Mouse (Mus musculus) liver, embryonic 11.5 days (tissue): Measurements from ENCODE around the gene Trmt44. TPM values are rescaled to one million over a fixed set of nuclear protein-coding genes. Genes with fewer than 3 reads are reported as not detected.

ENCODE experiments used
- ATAC-seq: fragments of 200-750 bp; cut with Nextera tagmentation; replicated peaks from 2 replicates; pipeline ENCODE4 v1.8.0; 2017; ENCODE audit warnings: moderate number of reproducible peaks, mild to moderate bottlenecking, moderate TSS enrichment, moderate library complexity; ENCODE audit not compliant: low FRiP score
- DNase-seq: peaks from one replicate; pipeline ENCODE4 v3.0.0-alpha.2; 2017; ENCODE audit warnings: low spot score
- H3K27ac ChIP-seq: fragments of 300-500 bp; sonication (generic); 2 replicates; pipeline ENCODE4 v1.5.1; 2014; ENCODE audit warnings: mild to moderate bottlenecking, low read depth, low read length, control low read depth
- H3K27me3 ChIP-seq: fragments of 300-500 bp; sonication (generic); replicated peaks from 2 replicates; pipeline ENCODE4 v1.6.1; 2014; ENCODE audit warnings: low read length, mixed read lengths; ENCODE audit not compliant: control insufficient read depth, insufficient read depth
- H3K36me3 ChIP-seq: fragments of 300-500 bp; sonication (generic); 2 replicates; pipeline ENCODE4 v1.6.1; 2014; ENCODE audit warnings: mild to moderate bottlenecking, low read length, moderate library complexity, mixed read lengths; ENCODE audit not compliant: control insufficient read depth, insufficient read depth
- H3K4me1 ChIP-seq: fragments of 300-500 bp; sonication (generic); replicated peaks from 2 replicates; pipeline ENCODE4 v1.6.1; 2014; ENCODE audit warnings: low read length, mixed read lengths; ENCODE audit not compliant: control insufficient read depth, insufficient read depth
- H3K4me2 ChIP-seq: fragments of 300-500 bp; sonication (generic); 2 replicates; pipeline ENCODE4 v1.6.1; 2014; ENCODE audit warnings: mild to moderate bottlenecking, control low read depth, moderate library complexity
- H3K4me3 ChIP-seq: fragments of 300-500 bp; sonication (generic); 2 replicates; pipeline ENCODE4 v1.5.1; 2014; ENCODE audit warnings: low read depth, low read length, control low read depth
- H3K9ac ChIP-seq: fragments of 300-500 bp; sonication (generic); 2 replicates; pipeline ENCODE4 v1.6.1; 2014; ENCODE audit warnings: low read depth, low read length, control low read depth
- H3K9me3 ChIP-seq: fragments of 300-500 bp; sonication (generic); 2 replicates; pipeline ENCODE4 v1.6.1; 2016; ENCODE audit warnings: low read length, inconsistent platforms, mixed read lengths; ENCODE audit not compliant: control insufficient read depth
- WGBS: fragments of 180-500 bp; shearing (Covaris S2); extraction: QIAGEN DNeasy Blood & Tissue Kit; methylation state at CpG from one replicate; pipeline ENCODE4 v1.1.7; 2014; 5-methylcytosine and 5-hydroxymethylcytosine counted together
- polyA plus RNA-seq: library from polyadenylated mRNA; unstranded; fragments of >200 nt; fragmentation: Nextera tagmentation; extraction: Ambion mirVana; gene quantifications from 2 replicates; pipeline ENCODE4 v1.2.1, GENCODE M21; 2014

Gene Trmt44
- polyA plus RNA-seq, result 7.8 and 9.2 TPM in 2 replicates

DNA sequence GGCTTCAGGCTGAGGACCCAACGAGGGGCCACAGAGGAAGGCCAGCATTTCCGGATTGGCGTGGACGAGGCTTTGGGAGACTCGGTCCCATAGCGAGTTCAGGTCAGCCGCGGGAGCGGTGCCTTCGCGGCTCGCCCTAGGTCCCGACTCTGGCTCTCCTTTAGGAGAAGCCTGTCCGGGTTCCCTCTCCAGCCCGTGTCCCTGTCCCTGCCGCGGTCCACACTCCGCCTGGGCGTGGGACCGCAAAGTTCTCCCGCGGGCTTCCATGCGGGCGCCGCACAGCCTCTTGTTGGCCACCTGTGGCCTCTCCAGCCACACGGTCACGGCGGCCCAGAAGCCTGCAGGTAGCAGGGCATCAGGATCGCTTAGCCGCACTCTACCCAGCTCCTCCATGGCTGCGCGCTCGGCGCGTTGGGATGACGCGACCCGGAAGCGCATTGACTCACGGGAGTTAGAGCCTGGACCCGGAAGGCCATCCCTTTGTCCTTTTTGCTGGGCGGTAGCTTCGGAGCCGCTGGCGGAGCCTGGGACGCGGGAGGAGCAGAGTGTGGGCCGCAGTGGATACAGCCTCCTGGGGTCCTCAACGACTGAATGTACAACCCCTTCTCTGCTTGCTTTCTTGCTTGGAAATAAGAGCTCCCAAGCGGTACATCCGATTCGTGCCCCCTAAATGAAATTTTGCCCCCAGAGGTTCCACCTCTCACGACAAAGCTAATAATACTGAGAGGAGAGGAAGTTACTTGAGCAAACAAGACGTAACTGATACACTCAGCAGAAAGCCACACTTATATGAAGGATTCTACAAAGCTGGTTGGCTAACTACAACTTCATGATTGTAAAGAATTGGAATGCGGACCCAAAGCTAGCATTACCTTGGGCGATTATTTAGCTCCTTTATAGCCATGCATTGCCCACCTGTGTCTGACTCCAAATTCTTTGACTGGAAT lies at the start of gene Trmt44:
Trmt44 (minus strand) TSS at position 418 of the 947 bp plus-strand sequence.
- Histone ChIP-seq H3K9ac (peak within 1 kb of the TSS; percentile 86), H3K9me3 (no peaks in the 10 kb centered on the region), H3K27ac (peak within 1 kb of the TSS; percentile 73), H3K4me1 (peaks cover 6% of the 10 kb centered on the region), H3K4me2 (peak within 1 kb of the TSS; percentile 78), H3K36me3 (peaks cover 3% of the 10 kb centered on the region; the same call in 1 of the 2 replicates), H3K27me3 (no peaks in the 10 kb centered on the region), H3K4me3 (peak within 1 kb of the TSS; percentile 92)
- WGBS, result 4% methylated on average over 56 of the region's 56 CpGs
- DNase-seq, result peak; percentile 87
- peak; percentile 95 for ATAC-seq

DNA sequence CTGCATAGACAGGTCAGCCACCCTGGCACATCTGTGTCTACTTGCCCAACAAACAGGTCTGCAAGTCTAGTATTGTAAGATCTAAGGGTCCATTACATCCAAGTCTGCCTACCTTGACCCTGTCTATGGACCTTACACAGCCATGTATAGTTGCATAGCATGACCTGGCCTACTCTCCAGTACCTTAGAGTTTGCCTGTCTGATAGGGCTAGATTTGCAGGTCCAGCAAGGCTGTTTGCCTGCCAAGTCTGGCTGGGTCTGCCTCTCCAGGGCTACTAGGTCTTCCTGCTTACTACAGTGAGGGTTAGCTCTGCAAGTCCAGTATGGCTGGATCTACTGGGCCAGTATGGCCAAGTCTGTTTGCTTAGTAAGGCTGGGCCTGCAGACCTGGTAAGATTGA lies 49.0 kb upstream of the Trmt44 start:
- H3K4me2 ChIP-seq, result no peak overlapping the region
- DNase-seq, result no peak
- H3K36me3 ChIP-seq, result no peaks in the 10 kb centered on the region
- H3K4me3 ChIP-seq, result no peak overlapping the region
- H3K4me1 ChIP-seq, result no peaks in the 10 kb centered on the region
- H3K9ac ChIP-seq, result no peak overlapping the region
- H3K27me3 ChIP-seq, result no peaks in the 10 kb centered on the region
- no peaks in the 10 kb centered on the region for H3K9me3 ChIP-seq
- no peak overlapping the region for H3K27ac ChIP-seq
- ATAC-seq, result no peak

DNA sequence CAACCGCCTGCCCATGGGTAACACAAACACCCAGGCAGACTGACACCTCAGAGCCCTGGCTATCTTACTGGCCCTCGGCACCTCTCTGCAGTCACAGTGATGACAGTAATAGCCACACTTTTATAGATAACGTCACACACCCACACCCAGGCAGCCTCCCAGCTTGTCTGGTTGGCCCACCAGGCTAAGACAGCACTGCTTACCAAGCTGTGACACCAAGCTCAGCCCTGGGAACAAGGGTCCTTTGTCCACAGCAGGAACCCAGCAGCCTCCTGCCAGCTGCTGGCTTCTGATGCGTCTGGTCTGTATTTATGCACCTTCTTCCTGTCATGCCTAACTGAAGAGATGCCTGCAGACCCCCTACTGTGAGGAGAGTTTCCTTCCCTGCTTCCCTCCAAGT lies 46.2 kb upstream of the Trmt44 start:
- H3K9ac ChIP-seq, result no peak overlapping the region
- no peak overlapping the region for H3K4me3 ChIP-seq
- no peaks in the 10 kb centered on the region for H3K27me3 ChIP-seq
- ATAC-seq, result no peak
- H3K36me3 ChIP-seq, result no peaks in the 10 kb centered on the region
- WGBS, result 31% methylated on average over 4 of the region's 4 CpGs
- no peak overlapping the region for H3K4me2 ChIP-seq
- H3K4me1 ChIP-seq, result no peaks in the 10 kb centered on the region
- no peak for DNase-seq
- no peaks in the 10 kb centered on the region for H3K9me3 ChIP-seq
- H3K27ac ChIP-seq, result no peak overlapping the region

DNA sequence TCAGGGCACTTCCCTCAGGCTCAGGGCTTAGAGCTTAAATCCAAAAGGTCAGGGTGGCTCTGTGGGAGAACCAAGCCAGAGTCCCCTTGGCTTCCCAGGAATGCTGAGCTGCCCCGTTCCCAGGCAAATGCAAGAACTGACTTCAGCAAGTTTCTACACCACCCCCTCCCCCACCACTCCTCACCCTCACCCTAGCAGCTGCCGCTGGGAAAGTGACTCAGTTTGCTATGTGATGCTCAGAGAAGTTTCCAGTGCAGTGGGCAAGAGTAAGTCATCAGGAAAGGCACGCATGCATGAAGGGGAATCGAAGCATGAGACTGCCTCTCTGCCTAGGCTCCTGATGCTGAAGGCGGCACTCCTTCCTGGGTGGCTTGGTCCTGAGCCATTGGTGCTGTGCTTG lies 42.1 kb upstream of the Trmt44 start:
- Histone ChIP-seq H3K4me3 (no peak overlapping the region), H3K27ac (no peak overlapping the region), H3K9me3 (no peaks in the 10 kb centered on the region), H3K4me1 (no peaks in the 10 kb centered on the region), H3K4me2 (no peak overlapping the region), H3K36me3 (no peaks in the 10 kb centered on the region), H3K9ac (no peak overlapping the region), H3K27me3 (no peaks in the 10 kb centered on the region)
- 55% methylated on average over 5 of the region's 5 CpGs for WGBS
- DNase-seq, result no peak
- no peak for ATAC-seq

DNA sequence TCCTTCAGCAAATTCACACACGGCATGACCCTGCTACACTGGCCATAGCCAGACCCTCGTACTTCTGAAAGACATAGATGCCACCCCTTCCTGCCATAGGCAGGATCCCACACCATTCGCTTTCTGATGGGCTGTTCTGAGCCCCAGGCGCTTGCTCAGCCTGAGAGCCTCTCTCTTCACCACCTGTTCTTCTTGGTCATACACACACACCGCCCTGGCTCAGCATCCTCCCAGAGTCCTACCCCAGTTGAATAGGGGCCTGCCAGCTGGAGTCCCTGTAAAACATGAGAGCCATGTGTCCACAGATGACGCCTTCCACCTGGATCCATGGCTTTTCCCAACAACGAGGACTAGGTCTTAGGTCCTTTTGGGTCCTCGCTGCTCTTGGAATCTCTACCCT lies 37.9 kb upstream of the Trmt44 start:
- ATAC-seq (no peak), DNase-seq (no peak)
- no peak overlapping the region for H3K27ac ChIP-seq
- no peak overlapping the region for H3K4me2 ChIP-seq
- H3K36me3 ChIP-seq, result no peaks in the 10 kb centered on the region
- H3K27me3 ChIP-seq, result no peaks in the 10 kb centered on the region
- H3K4me3 ChIP-seq, result no peak overlapping the region
- no peaks in the 10 kb centered on the region for H3K4me1 ChIP-seq
- H3K9me3 ChIP-seq, result no peaks in the 10 kb centered on the region
- WGBS, result 80% methylated on average over 8 of the region's 8 CpGs
- no peak overlapping the region for H3K9ac ChIP-seq

DNA sequence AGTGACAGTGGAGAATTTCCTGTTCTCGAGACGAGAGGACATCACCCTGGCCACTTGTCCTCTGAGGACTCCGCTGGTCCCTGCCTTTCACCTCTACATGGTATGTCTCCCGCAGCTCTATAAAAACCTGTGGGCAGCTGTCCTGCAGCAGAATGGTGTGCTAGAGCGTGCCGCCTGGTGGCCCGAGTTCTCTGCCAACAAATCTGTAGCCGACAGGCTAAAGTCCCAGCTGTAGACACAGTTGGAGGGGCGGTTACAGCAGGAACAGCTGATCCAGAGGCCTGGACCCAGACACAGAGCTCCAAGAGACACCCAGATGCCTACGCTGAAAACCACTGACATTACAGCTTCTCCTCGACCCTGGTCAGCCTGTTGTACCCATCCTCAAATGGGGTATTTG lies 37.0 kb upstream of the Trmt44 start:
- ATAC-seq (no peak), DNase-seq (no peak)
- Histone ChIP-seq H3K4me3 (no peak overlapping the region), H3K4me2 (no peak overlapping the region), H3K36me3 (no peaks in the 10 kb centered on the region), H3K4me1 (no peaks in the 10 kb centered on the region), H3K9ac (no peak overlapping the region), H3K27me3 (no peaks in the 10 kb centered on the region), H3K9me3 (no peaks in the 10 kb centered on the region), H3K27ac (no peak overlapping the region)
- WGBS, result 82% methylated on average over 11 of the region's 11 CpGs

DNA sequence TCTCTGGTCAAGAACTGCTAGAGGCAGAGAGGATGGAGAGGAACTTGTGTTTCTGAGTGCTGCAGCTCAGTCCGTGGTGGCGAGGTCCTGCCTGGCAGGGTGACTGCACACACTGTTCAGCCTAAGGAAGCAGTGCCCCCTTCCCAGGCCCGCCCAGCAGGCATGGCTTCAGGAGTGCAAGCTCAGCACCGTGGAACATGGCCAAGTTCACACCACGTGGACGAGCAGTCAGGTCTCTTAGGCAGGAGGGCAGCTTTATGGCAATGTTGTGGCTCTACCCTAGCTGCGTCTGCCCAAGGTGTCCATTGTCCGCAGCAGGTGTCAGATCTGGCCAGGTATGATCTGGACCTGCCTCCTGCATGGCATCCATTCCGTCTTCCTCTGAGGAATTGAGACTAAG lies 36.3 kb upstream of the Trmt44 start:
- Histone ChIP-seq H3K9me3 (no peaks in the 10 kb centered on the region), H3K4me3 (no peak overlapping the region), H3K27ac (no peak overlapping the region), H3K27me3 (no peaks in the 10 kb centered on the region), H3K36me3 (no peaks in the 10 kb centered on the region), H3K4me2 (no peak overlapping the region), H3K4me1 (no peaks in the 10 kb centered on the region), H3K9ac (no peak overlapping the region)
- 79% methylated on average over 9 of the region's 9 CpGs for WGBS
- ATAC-seq (no peak), DNase-seq (no peak)

DNA sequence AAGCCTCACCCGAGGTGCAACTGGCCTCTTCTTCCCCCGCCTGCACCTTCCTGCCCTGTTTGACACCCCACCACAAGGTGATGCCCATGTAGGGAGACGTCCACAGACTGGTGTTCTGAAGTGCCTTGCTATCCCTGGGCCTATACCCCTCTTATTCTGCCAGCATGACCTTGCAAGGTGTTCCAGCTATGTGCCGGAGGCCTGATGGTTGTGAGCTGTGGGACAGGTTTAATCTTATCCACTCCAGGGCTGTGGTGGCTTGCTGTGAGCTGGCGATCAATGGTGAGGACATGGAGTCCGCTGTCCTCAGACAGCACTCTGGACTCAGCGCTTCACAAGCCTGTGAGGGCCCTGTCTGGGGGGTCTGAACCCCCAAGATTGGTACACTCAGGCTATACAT lies 35.5 kb upstream of the Trmt44 start:
- ATAC-seq, result no peak
- no peaks in the 10 kb centered on the region for H3K36me3 ChIP-seq
- no peaks in the 10 kb centered on the region for H3K4me1 ChIP-seq
- H3K4me3 ChIP-seq, result no peak overlapping the region
- DNase-seq, result no peak
- no peak overlapping the region for H3K9ac ChIP-seq
- WGBS, result 87% methylated on average over 7 of the region's 7 CpGs
- no peak overlapping the region for H3K27ac ChIP-seq
- no peaks in the 10 kb centered on the region for H3K27me3 ChIP-seq
- no peaks in the 10 kb centered on the region for H3K9me3 ChIP-seq
- no peak overlapping the region for H3K4me2 ChIP-seq

DNA sequence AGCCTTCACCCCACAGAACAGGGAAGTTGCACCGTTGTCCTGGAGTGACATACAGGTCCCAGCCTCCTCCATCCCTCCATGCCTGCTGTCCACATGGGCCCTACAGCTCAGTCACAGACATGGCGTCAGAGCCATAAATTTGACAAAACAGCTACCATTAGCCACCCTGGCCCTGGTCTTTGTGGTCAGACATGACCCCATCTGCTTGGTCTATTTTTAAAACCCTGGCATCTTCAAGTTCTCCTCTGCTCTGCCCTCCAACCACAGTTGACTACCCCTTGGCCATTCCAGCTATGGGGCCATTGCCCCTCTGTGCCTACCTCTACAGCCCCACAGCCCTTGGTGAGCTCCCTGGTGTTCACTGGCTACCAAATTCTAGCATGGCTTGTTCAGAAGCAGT lies 35.1 kb upstream of the Trmt44 start:
- no peak for DNase-seq
- Histone ChIP-seq H3K4me1 (no peaks in the 10 kb centered on the region), H3K27ac (no peak overlapping the region), H3K4me3 (no peak overlapping the region), H3K4me2 (no peak overlapping the region), H3K9ac (no peak overlapping the region), H3K9me3 (no peaks in the 10 kb centered on the region), H3K27me3 (no peaks in the 10 kb centered on the region), H3K36me3 (no peaks in the 10 kb centered on the region)
- WGBS, result 65% methylated on average over 2 of the region's 2 CpGs
- no peak for ATAC-seq
